Mouse (Mus musculus) adrenal gland, postnatal 36 days (tissue): Measurements from ENCODE around the gene Tbx2. TPM values are rescaled to one million over a fixed set of nuclear protein-coding genes. Genes with fewer than 3 reads are reported as not detected.

Experiments used
- DNase-seq, 2 experiments: peaks; one replicate each; pipeline ENCODE4 v3.0.0; 2021; ENCODE audit warnings: mixed read lengths in 1 of 2
- total RNA-seq, 2 experiments: library from RNA; stranded (reverse); gene quantifications; 2 replicates each; pipeline ENCODE4 v1.2.3; 2021

The Tbx2 gene
- total RNA-seq, 2 experiments from 2014 or later, result 22.3 to 29.0 TPM

DNA sequence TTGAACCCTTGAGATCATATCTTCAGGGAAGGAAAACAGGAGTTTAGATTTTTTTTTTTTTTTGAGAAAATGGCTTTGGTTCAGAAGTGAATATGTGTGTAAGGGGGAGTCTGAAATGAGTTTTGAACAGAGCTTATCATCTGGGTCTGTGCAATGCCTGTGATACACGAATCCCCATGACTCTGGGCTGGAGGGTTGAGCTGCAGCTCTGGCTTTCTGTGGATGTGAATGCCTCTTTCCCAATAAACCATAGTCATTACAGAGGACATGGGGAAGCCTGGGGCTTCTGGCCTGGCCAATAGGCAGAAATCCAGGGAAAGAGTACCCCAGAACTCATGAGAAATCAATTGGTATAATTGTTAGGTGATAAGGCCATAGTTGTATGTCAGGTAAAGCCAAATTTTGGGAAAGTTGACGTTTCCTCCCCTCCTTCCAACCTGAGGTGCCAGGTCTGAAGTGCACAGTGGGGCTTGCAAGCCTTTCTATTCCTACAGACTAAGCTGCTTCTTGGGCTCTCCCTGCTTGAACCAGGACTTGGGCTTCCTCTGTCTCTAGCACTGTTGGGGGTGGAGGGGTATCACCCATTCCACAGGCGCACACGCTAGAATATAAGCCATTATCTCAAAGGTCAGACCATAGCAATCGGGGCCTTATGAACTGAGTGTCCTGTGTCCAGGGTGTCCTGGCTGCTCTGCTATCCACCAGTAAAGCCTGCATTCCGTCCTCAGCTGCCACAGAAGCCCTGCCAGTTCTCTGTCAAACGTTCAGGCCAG is 7.1 kb downstream of the Tbx2 start:
- DNase-seq, result no peak

- DNase-seq, result no peak
Observed at GRCm38 (mm10) chr11:85840031-85840802, 7.9 kb downstream of the Tbx2 start.

- DNase-seq, result peak in 1 of 2 experiments; percentile 51
Observed at GRCm38 (mm10) chr11:85840803-85841145, 8.4 kb downstream of the Tbx2 start.

DNA sequence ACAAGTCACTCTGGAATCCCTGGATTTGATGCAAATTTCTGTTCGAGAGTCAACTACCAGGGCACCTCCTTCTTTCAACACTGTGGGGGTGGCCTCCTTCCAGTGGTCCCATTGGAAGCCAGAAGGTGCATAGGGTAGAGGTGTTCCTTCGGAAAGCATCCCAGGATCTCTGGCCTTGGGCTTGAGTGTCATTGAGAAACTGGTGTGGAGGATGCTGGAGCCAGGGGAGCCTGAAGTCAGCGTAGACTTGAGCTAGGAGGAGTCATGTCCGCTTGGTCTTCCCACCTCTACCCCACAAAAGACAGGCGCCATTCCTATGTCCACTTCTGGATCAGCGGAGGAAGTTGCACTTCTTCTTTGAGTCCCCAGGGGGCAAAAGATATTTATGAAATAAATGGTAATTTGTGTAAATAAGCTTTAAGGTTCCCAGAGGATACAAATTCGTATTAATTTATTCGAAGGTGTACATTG is 8.9 kb downstream of the Tbx2 start:
- no peak for DNase-seq

GRCm38 (mm10) chr11:85841980-85842379 is 9.6 kb downstream of the Tbx2 start:
- peak; percentile 80 to 91 for DNase-seq

DNA sequence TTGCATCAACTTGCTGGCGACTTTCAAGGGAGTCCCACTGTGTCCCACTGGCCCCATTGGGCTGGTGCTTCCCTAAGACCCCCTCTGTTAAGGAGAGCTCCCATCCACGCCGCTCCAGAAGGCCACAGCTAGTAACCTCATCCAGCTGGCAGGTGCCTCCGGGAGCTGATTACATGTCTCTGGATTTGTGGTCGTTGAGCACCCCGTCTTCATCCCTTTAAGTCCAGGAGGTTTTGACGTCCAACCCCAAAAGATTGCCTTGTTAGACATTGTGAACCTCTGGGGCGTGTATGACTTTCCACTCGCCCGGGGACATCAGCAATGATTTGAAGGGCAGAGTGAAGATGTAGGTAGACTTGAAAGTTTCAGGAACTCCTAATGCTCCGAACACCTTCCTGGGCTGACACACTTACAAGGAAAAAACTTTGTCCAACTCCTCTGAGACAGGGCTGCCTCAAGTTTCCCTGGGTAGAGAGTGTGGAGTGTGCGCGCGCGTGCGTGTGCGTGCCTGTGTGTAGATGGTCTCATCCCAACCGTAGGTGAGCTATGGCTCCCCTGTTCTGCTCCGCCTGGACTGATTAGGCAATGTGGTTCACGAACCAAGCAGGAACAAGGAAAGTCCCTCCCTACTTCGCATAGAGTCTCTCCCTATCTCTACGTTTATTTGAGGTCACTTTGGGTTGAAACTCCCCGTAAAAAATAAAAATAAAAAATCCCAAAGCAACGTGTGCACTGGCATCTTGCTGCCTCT is 10.4 kb downstream of the Tbx2 start:
- DNase-seq, result peak in 1 of 2 experiments; percentile 32

- peak; percentile 85 to 92 for DNase-seq
Observed at GRCm38 (mm10) chr11:85843347-85843692, 11.0 kb downstream of the Tbx2 start.

GRCm38 (mm10) chr11:85844144-85844965 is 12.0 kb downstream of the Tbx2 start:
- DNase-seq, result peak; percentile 95 to 97

DNA sequence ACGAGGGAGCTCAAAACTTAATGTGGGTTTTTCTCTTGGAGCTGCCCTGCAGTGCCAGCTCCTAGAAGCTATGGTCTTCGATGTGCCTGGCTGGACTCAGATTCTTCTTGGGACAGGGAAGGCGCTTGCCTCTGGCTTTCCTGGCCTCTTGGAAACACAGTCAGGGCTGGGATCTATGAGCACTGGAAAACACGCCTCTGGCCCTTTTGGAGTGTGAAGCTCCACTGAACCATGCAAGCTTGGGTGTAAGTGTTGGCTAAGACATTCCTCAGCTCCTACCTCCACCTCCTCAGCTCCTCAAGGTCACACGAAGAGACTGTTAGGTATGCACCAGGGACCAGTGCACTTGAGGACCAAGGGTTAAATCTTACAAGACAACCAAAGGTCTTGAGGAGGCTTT is 12.6 kb downstream of the Tbx2 start:
- no peak for DNase-seq

GRCm38 (mm10) chr11:85845921-85846320 is 13.6 kb downstream of the Tbx2 start:
- peak in 1 of 2 experiments; percentile 59 for DNase-seq

DNA sequence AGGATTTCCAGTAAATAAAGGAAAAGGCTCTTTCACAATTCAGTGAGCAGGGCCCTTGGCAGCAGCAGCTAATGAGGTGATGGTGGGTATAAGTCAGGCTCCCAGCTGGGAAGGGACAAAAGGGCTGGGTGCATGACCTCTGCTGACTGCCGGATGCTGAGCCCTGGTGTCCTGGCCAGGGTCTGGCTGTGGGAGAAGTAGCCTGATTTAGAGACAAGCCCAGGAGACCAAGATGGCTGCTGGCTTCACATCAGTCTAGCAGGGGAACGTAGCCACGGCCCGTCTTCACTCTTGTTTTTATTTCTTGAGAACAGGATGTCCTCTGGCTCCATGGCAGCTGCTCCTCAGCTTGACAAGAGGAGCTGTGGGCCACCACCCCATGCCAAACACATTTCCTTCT is 14.2 kb downstream of the Tbx2 start:
- DNase-seq, result no peak

DNA sequence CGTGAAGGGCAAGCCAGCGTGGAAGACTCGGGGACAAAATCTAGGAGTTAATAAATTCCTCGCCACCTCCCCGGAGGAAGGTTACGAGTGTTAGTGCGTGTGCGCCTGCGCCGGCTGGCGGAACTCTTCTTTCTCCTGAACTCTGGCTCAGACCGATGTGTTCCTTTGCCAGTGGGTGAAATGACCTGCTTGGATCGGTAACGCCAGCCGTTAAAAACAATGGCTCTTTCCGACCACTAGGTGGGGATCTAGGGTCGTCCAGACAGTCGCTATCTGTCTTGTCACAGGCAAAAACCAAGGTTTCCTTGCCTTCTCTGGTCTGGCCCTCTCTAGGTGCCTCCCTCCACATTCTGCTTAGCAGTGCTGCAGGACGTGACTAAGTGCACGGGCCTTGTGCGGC is 16.7 kb downstream of the Tbx2 start:
- peak; percentile 77 to 82 for DNase-seq

- DNase-seq, result no peak
Observed at GRCm38 (mm10) chr11:85850233-85850632, 17.9 kb downstream of the Tbx2 start, which contains the start of gene Gm11444. TSS of gene Gm11444 (minus strand) at chr11:85850333.

DNA sequence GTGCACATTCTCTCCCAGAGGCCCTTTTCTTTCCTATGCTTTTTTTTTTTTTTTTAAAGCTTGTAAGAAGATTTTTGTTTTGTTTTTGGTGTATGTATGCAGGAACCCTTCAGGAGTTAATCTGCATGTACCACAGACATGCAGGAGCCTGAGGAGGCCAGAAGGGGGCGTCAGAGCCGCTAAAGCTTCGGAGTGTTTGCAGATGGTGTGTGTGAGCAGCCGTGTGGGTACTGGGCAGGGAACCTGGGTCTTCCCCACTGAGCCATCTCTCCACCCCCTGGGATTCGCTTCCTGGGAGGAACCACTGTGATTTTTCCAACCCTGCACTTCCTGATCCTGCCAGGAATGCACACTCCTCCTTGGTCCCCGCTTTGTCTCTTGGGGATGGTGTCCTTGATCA is 18.4 kb downstream of the Tbx2 start:
- no peak for DNase-seq

- no peak for DNase-seq
Observed at GRCm38 (mm10) chr11:85857997-85858698, 25.8 kb downstream of the Tbx2 start.

- no peak for DNase-seq
Observed at GRCm38 (mm10) chr11:85864363-85864762, 32.0 kb downstream of the Tbx2 start.

- DNase-seq, result no peak
Observed at GRCm38 (mm10) chr11:85876059-85876788, 43.9 kb downstream of the Tbx2 start.

DNA sequence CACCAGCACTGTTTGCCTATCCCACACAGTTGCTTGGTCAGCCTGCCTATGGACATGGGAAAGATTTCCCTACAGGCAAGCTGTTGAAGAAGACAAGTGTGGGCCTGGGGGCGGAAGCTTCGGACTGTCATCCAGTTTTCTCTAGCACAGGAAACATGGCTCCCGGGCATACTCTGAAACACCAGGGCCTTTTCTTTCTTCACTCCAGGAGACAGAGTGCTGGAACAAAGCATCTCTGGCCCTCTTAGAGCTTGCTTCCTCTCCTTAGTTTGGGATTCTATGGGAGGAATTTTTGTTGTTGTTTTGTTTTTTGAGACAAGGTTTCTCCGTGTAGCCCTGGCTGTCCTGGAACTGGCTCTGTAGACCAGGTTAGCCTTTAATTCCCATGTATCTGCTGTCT is 52.1 kb downstream of the Tbx2 start:
- no peak for DNase-seq

- DNase-seq, result no peak
Observed at GRCm38 (mm10) chr11:85885665-85886428, 53.5 kb downstream of the Tbx2 start, which contains the start of gene Tbx4. TSS of gene Tbx4 (plus strand) at chr11:85886422.

DNA sequence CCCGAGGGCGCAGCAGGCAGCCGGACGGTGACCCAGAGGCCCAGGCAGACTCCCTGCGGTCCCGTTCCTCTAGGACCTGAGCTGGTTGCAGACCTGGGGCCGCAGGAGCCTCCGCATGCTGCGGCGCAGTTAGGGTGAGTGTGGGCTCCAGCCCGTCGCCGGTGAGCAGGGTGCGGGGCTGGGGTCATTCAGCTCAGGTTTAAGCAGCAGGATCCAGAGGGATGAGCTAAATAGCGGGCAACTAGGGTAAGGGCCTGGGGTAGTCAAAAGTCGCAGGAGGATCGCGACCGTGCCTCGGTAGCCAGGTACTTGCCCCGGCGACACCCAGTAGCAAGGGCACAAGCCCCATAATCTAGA is 54.1 kb downstream of the Tbx2 start:
- no peak for DNase-seq
